Mouse (Mus musculus): ENCODE data around the gene Pgm5.

The Pgm5 gene

GRCm38 (mm10) chr19:24652342-24653019 is 209.2 kb downstream of the Pgm5 start:
- DNase-seq = no peak

GRCm38 (mm10) chr19:24651595-24651994 is 210.1 kb downstream of the Pgm5 start:
- DNase-seq = no peak

DNA sequence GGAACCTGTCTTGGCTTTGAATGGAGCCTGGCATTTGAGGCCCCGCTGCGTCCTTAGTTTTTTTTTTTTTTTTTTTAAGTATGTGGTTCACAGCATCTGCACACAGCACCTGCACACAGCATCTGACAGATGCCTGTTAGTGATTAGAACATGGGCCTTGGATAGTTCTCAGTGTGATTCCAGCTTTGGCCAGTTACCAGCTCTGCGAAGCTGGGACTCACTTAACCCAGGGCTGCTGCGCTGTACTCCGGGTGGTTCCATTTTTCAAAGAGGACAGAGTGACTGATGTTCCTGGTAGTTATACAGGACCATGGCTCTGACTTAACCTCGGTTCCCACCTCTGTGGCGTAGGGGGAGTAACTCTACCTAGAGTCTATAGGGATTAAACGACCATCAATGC is 211.2 kb downstream of the Pgm5 start:
- DNase-seq = no peak

GRCm38 (mm10) chr19:24648016-24648415 is 213.6 kb downstream of the Pgm5 start:
- DNase-seq = no peak

GRCm38 (mm10) chr19:24646162-24646829 is 215.4 kb downstream of the Pgm5 start:
- DNase-seq = no peak

- DNase-seq = no peak
Observed at GRCm38 (mm10) chr19:24644971-24645370, 216.7 kb downstream of the Pgm5 start.

DNA sequence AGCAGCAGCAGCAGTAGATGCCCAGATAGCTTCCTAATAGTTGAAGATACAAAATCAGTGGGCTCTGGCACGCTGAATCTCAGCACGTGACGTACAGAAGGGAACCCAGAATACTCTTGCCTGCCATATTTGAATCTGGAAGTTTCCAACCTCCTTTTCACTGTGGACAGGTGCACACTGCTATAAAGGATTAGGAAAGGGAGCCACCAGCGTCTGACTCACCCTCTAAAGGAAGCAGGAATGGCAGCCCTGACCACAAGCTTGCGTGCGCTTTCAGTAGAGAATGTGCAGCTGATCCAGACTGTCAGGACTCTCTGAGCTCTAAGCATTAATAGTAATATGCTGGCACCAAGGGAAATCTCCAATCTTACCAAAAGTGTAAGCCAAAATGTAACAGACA is 220.7 kb downstream of the Pgm5 start:
- DNase-seq = no peak

DNA sequence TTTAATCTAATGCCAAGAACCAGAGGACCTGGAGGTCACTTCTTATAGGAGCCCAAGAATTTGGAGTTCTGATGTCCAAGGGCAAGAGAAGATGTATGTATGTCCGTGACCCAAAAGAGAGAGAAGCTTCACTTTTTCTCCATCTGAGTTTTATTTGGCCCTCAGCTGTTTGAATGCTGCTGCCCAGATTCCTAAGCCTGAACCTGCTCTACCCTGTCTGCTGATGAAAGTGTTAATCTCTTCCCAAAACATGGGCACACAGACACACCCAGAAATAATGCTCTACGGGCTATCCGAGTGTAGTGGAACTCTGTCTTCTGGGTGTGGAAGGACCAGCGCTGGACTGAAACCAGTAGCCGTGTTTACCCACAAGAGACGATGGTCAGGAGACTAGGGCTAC is 223.7 kb downstream of the Pgm5 start:
- no peak for DNase-seq

- DNase-seq = no peak
Observed at GRCm38 (mm10) chr19:24636616-24637015, 225.0 kb downstream of the Pgm5 start.

GRCm38 (mm10) chr19:24634602-24635001 is 227.1 kb downstream of the Pgm5 start:
- DNase-seq = peak; percentile 47
